Mouse (Mus musculus) MEL (cell line): ENCODE results near the gene Gtf2h2. TPM values are rescaled to one million over a fixed set of nuclear protein-coding genes. Genes with fewer than 3 reads are reported as not detected.
"Not testable (repeated sequence)": the region's sequence is repeated elsewhere in the genome, so short reads cannot be mapped to it uniquely, and the experiment has no call there.

Experiments
- DNase-seq: peaks from one replicate; pipeline ENCODE4 v3.0.0; 2011; ENCODE audit warnings: low read depth, low spot score
- H3K27ac ChIP-seq: 2 replicates; pipeline ENCODE4 v1.5.1; 2012; ENCODE audit warnings: low read depth, mild to moderate bottlenecking, control low read depth, low read length, moderate library complexity; ENCODE audit not compliant: control insufficient read depth
- H3K27me3 ChIP-seq, 2 experiments: fragments of 150-350 bp in 1 of 2; sonication (generic) in 1 of 2; 2 replicates each; pipeline ENCODE4 v1.6.1; 2012; ENCODE audit warnings: low read length in 2 of 2, mild to moderate bottlenecking in 2 of 2, improper control_type of control experiment in 1 of 2, moderate library complexity in 1 of 2; ENCODE audit not compliant: insufficient read depth in 2 of 2, control insufficient read depth in 1 of 2
- H3K36me3 ChIP-seq, 2 experiments: 2 replicates each; pipeline ENCODE4 v1.6.1; 2012 to 2014; ENCODE audit warnings: low read length in 2 of 2, improper control_type of control experiment in 1 of 2, inconsistent platforms in 1 of 2, mild to moderate bottlenecking in 1 of 2; ENCODE audit not compliant: insufficient read depth in 2 of 2, control insufficient read depth in 1 of 2
- H3K4me1 ChIP-seq, 2 experiments: fragments of 150-350 bp in 1 of 2; sonication (generic) in 1 of 2; 2 replicates each; pipeline ENCODE4 v1.6.1; 2012; ENCODE audit warnings: low read length in 2 of 2, improper control_type of control experiment in 1 of 2, mild to moderate bottlenecking in 1 of 2; ENCODE audit not compliant: insufficient read depth in 2 of 2, control insufficient read depth in 1 of 2
- H3K4me3 ChIP-seq, 2 experiments: fragments of 150-350 bp in 1 of 2; sonication (generic) in 1 of 2; 2 replicates each; pipeline ENCODE4 v1.5.1; 2012; ENCODE audit warnings: low read depth in 2 of 2, low read length in 2 of 2, mild to moderate bottlenecking in 2 of 2, moderate library complexity in 2 of 2, control low read depth in 1 of 2, improper control_type of control experiment in 1 of 2; ENCODE audit not compliant: control insufficient read depth in 1 of 2, insufficient read depth in 1 of 2
- H3K79me2 ChIP-seq: 2 replicates; pipeline ENCODE4 v1.6.1; 2012; ENCODE audit warnings: mild to moderate bottlenecking, low read length, moderate library complexity; ENCODE audit not compliant: control insufficient read depth, poor library complexity, insufficient read depth
- H3K9ac ChIP-seq: 2 replicates; pipeline ENCODE4 v1.6.1; 2012; ENCODE audit warnings: low read depth, mild to moderate bottlenecking, control low read depth, low read length, moderate library complexity; ENCODE audit not compliant: control insufficient read depth, poor library complexity, severe bottlenecking
- H3K9me3 ChIP-seq: fragments of 150-350 bp; sonication (generic); replicated peaks from 2 replicates; pipeline ENCODE4 v1.6.1; 2012; ENCODE audit warnings: mild to moderate bottlenecking, low read length, improper control_type of control experiment, moderate library complexity; ENCODE audit not compliant: insufficient read depth
- CHD1 ChIP-seq: IDR thresholded peaks from 2 replicates; pipeline ENCODE4 v1.6.1; 2012; ENCODE audit warnings: low read depth, mild to moderate bottlenecking, inconsistent platforms, low read length, improper control_type of control experiment
- CTCF ChIP-seq, 3 experiments: IDR thresholded peaks in 2 of 3; conservative IDR thresholded peaks in 1 of 3; 2 replicates each; pipeline ENCODE4 v1.5.1; 2011 to 2012; ENCODE audit warnings: low read length in 3 of 3, low read depth in 2 of 3, mild to moderate bottlenecking in 2 of 3, improper control_type of control experiment in 1 of 3, inconsistent platforms in 1 of 3, mixed read lengths in 1 of 3, moderate library complexity in 1 of 3; ENCODE audit not compliant: control insufficient read depth in 1 of 3, insufficient read depth in 1 of 3, poor library complexity in 1 of 3, severe bottlenecking in 1 of 3
- E2F4 ChIP-seq: IDR thresholded peaks from 2 replicates; pipeline ENCODE4 v1.6.1; 2011; ENCODE audit warnings: low read depth, low read length, improper control_type of control experiment, borderline replicate concordance
- ELF1 ChIP-seq: IDR thresholded peaks from 2 replicates; pipeline ENCODE4 v1.6.1; 2014; ENCODE audit warnings: low read depth, mild to moderate bottlenecking, inconsistent platforms, low read length, improper control_type of control experiment, moderate library complexity
- EP300 ChIP-seq, 2 experiments: IDR thresholded peaks; 2 replicates each; pipeline ENCODE4 v1.6.1; 2011; ENCODE audit warnings: improper control_type of control experiment in 2 of 2, low read length in 2 of 2, low read depth in 1 of 2, mild to moderate bottlenecking in 1 of 2
- GABPA ChIP-seq: IDR thresholded peaks from 2 replicates; pipeline ENCODE4 v1.6.1; 2012; ENCODE audit warnings: low read depth, mild to moderate bottlenecking, inconsistent platforms, low read length, improper control_type of control experiment, moderate library complexity
- HCFC1 ChIP-seq: IDR thresholded peaks from 2 replicates; pipeline ENCODE4 v1.6.1; 2012; ENCODE audit warnings: low read depth, mild to moderate bottlenecking, inconsistent platforms, low read length, improper control_type of control experiment, moderate library complexity
- JUND ChIP-seq: IDR thresholded peaks from 2 replicates; pipeline ENCODE4 v1.6.1; 2011; ENCODE audit warnings: low read depth, mild to moderate bottlenecking, improper control_type of control experiment, low read length
- MAFK ChIP-seq: IDR thresholded peaks from 2 replicates; pipeline ENCODE4 v1.6.1; 2011; ENCODE audit warnings: low read depth, mild to moderate bottlenecking, low read length, improper control_type of control experiment, borderline replicate concordance
- MAX ChIP-seq: IDR thresholded peaks from 2 replicates; pipeline ENCODE4 v1.6.1; 2011; ENCODE audit warnings: low read length, improper control_type of control experiment
- MAZ ChIP-seq: IDR thresholded peaks from 2 replicates; pipeline ENCODE4 v1.6.1; 2012; ENCODE audit warnings: low read depth, mild to moderate bottlenecking, inconsistent platforms, low read length, improper control_type of control experiment
- MEF2A ChIP-seq: IDR thresholded peaks from 2 replicates; pipeline ENCODE4 v1.6.1; 2014; ENCODE audit warnings: low read depth, mild to moderate bottlenecking, inconsistent platforms, low read length, improper control_type of control experiment; ENCODE audit not compliant: poor library complexity, insufficient replicate concordance, severe bottlenecking; ENCODE audit errors: extremely low read depth
- MXI1 ChIP-seq: IDR thresholded peaks from 2 replicates; pipeline ENCODE4 v1.6.1; 2011; ENCODE audit warnings: mild to moderate bottlenecking, low read depth, low read length, improper control_type of control experiment
- MYC ChIP-seq: IDR thresholded peaks from 2 replicates; pipeline ENCODE4 v1.6.1; 2011; ENCODE audit warnings: low read depth, mild to moderate bottlenecking, low read length, improper control_type of control experiment, moderate library complexity
- NELFE ChIP-seq: IDR thresholded peaks from 2 replicates; pipeline ENCODE4 v1.6.1; 2011; ENCODE audit warnings: low read depth, low read length, improper control_type of control experiment
- POLR2A ChIP-seq, 2 experiments: IDR thresholded peaks; 2 replicates each; pipeline ENCODE4 v1.6.1; 2011 to 2012; ENCODE audit warnings: low read length in 2 of 2, mild to moderate bottlenecking in 2 of 2, control low read depth in 1 of 2, improper control_type of control experiment in 1 of 2, low read depth in 1 of 2, moderate library complexity in 1 of 2; ENCODE audit not compliant: control insufficient read depth in 1 of 2, insufficient read depth in 1 of 2, poor library complexity in 1 of 2
- RCOR1 ChIP-seq: IDR thresholded peaks from 2 replicates; pipeline ENCODE4 v1.6.1; 2012; ENCODE audit warnings: low read depth, mild to moderate bottlenecking, inconsistent platforms, low read length, improper control_type of control experiment
- TAL1 ChIP-seq: IDR thresholded peaks from 2 replicates; pipeline ENCODE4 v1.6.1; 2012; ENCODE audit warnings: mild to moderate bottlenecking, inconsistent platforms, low read length, moderate library complexity, mixed read lengths
- TBP ChIP-seq: IDR thresholded peaks from 2 replicates; pipeline ENCODE4 v1.8.0; 2011; ENCODE audit warnings: low read depth, low read length, improper control_type of control experiment
- TCF12 ChIP-seq: IDR thresholded peaks from 2 replicates; pipeline ENCODE4 v1.6.1; 2014; ENCODE audit warnings: low read depth, mild to moderate bottlenecking, inconsistent platforms, low read length, improper control_type of control experiment, moderate library complexity
- UBTF ChIP-seq: IDR thresholded peaks from 2 replicates; pipeline ENCODE4 v1.6.1; 2012; ENCODE audit warnings: low read depth, mild to moderate bottlenecking, inconsistent platforms, low read length, improper control_type of control experiment, moderate library complexity, borderline replicate concordance; ENCODE audit not compliant: insufficient read depth
- USF2 ChIP-seq, 2 experiments: IDR thresholded peaks; 2 replicates each; pipeline ENCODE4 v1.6.1; 2011 to 2012; ENCODE audit warnings: improper control_type of control experiment in 2 of 2, low read length in 2 of 2, borderline replicate concordance in 1 of 2, inconsistent platforms in 1 of 2, low read depth in 1 of 2, mild to moderate bottlenecking in 1 of 2; ENCODE audit not compliant: insufficient read depth in 1 of 2
- ZKSCAN1 ChIP-seq: IDR thresholded peaks from 2 replicates; pipeline ENCODE4 v1.6.1; 2012; ENCODE audit warnings: low read depth, mild to moderate bottlenecking, inconsistent platforms, low read length, improper control_type of control experiment, moderate library complexity
- ZNF384 ChIP-seq: IDR thresholded peaks from 2 replicates; pipeline ENCODE4 v1.6.1; 2012; ENCODE audit warnings: low read depth, mild to moderate bottlenecking, inconsistent platforms, low read length, improper control_type of control experiment
- polyA plus RNA-seq, 2 experiments: library from polyadenylated mRNA; stranded (reverse) in 1 of 2; unstranded in 1 of 2; fragments of >175 nt in 1 of 2; fragments of >200 nt in 1 of 2; gene quantifications; 2 replicates each; pipeline versions ENCODE4 v1.2.1 to v1.2.4; 2012; ENCODE audit warnings: low replicate concordance in 2 of 2, low read depth in 1 of 2; ENCODE audit not compliant: insufficient read length in 2 of 2, insufficient read depth in 1 of 2, missing spikeins in 1 of 2
- total RNA-seq: library from RNA; depleted of rRNA; stranded (reverse); fragments of 300-350 nt; gene quantifications from 2 replicates; pipeline ENCODE4 v1.2.3, GENCODE M21; 2012

The Gtf2h2 gene
- total and polyA plus RNA-seq, 3 experiments, result 47.2 to 71.6 TPM; not detected in 1

DNA sequence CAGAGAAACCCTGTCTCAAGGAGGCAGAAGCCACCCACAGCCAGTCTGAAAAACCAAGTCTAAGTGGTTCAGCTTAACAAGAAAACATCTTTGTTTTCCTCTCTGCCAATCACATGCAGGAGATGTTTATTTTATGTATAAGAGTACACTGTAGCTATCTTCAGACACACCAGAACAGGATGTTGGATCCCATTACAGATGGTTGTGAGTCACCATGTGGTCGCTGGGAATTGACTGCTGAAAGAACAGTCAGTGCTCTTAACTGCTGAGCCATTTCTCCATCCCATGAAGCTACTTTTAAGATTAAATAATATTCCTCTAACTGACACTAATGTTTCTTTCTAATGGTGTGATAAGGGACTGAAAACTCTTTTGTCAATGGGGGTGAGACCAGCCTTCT lies 53.7 kb downstream of the Gtf2h2 start:
- no peak overlapping the region for H3K9ac ChIP-seq
- no peak overlapping the region for H3K4me3 ChIP-seq
- TF ChIP-seq TBP (no peak), ELF1 (no peak), MAZ (no peak), MAX (no peak), ZNF384 (no peak), RCOR1 (no peak), HCFC1 (no peak), E2F4 (no peak), UBTF (no peak), JUND (no peak), CHD1 (no peak), ZKSCAN1 (no peak), MEF2A (no peak), TAL1 (no peak), EP300 (IDR thresholded peaks at IDR 0.05; ENCODE audit: low read depth in 1 of 2, low read length in 2 of 2) (no peak), NELFE (no peak)

DNA sequence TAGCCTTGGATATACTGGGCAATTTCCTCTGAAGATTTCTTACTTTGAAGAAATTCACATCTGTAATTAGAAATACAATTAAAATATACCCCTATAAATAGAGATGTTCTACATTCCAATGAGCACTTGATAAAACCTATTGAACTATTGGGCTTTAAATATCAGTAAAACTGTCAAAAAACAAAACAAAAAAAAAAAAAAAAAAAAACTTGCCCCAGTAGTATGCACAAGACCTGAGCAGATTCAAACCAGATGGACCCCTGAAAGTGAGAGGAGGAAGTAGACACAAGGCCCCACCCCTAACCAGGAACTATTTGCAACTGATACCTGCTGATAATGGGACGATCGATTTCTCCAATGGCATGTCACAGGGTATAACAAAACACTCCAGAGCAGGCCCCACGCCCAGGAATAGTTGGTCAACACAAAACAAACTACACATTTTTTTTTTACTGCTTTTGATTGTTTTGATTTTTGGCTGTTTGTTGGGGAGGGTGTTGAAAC lies 55.0 kb downstream of the Gtf2h2 start:
- Histone ChIP-seq H3K9me3 (no peaks in the 10 kb centered on the region), H3K27ac (no peak overlapping the region), H3K4me3 (no peak overlapping the region), H3K4me1 (no peaks in the 10 kb centered on the region), H3K9ac (no peak overlapping the region), H3K27me3 (no peaks in the 10 kb centered on the region; a peak in 1 of 4 replicates), H3K79me2 (no peaks in the 10 kb centered on the region), H3K36me3 (no peaks in the 10 kb centered on the region)
- DNase-seq, result no peak
- TF ChIP-seq GABPA, result no peak
- TF ChIP-seq MYC, result no peak
- no peak for TF ChIP-seq USF2 (IDR thresholded peaks at IDR 0.05; ENCODE audit: borderline replicate concordance in 1 of 2, insufficient read depth in 1 of 2, low read depth in 1 of 2, low read length in 2 of 2)
- no peak for TF ChIP-seq MXI1
- no peak for TF ChIP-seq MAFK
- no peak for TF ChIP-seq POLR2A (IDR thresholded peaks at IDR 0.05; ENCODE audit: control insufficient read depth in 1 of 2, insufficient read depth in 1 of 2, low read depth in 1 of 2, low read length in 2 of 2, poor library complexity in 1 of 2)
- no peak for TF ChIP-seq TCF12
- TF ChIP-seq CTCF (IDR thresholded peaks at IDR 0.05 in 2 of 3, conservative IDR thresholded peaks at IDR 0.05 in 1 of 3; ENCODE audit: control insufficient read depth in 1 of 3, insufficient read depth in 1 of 3, low read depth in 2 of 3, low read length in 3 of 3, poor library complexity in 1 of 3, severe bottlenecking in 1 of 3), result no peak
- no peak for TF ChIP-seq TAL1

More for the DNA sequence above, 53.7 kb downstream of the Gtf2h2 start:
- H3K36me3 ChIP-seq, result no peaks in the 10 kb centered on the region
- no peak overlapping the region for H3K27ac ChIP-seq
- no peaks in the 10 kb centered on the region; a peak in 1 of 4 replicates for H3K27me3 ChIP-seq
- H3K79me2 ChIP-seq, result no peaks in the 10 kb centered on the region
- no peaks in the 10 kb centered on the region for H3K9me3 ChIP-seq
- DNase-seq, result no peak
- no peaks in the 10 kb centered on the region for H3K4me1 ChIP-seq

DNA sequence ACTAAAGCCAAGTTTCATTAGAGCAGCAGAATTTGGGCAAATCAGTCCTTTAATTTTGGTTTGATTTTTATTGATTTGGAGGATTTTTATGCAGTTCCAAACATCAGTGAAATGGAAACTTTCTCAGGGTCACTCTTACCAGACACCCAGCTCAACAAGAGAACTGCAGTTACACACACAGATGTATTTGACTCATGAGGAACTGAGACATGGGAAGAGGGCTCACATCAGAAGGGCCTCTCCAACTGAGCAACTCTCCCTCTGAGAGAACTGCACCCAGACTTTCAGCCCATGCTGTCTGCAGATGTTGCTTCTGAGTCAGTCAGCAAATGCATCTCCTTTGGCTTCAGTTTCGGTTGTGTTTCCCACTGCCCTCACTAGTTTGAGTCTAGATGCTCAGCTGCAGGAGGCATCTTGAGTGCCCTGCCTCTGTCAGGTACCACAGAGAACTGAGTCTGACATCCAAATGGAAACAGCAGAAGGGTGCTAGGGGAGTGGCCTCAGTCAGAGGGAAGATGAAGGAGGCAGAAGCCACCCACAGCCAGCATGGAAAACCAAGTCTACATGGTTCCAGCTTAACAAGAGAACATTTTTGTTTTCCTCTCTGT lies 55.7 kb downstream of the Gtf2h2 start:
- not testable (repeated sequence) for H3K9ac ChIP-seq, H3K4me1 ChIP-seq, H3K27me3 ChIP-seq, H3K79me2 ChIP-seq, H3K36me3 ChIP-seq, DNase-seq, H3K27ac ChIP-seq, H3K9me3 ChIP-seq, H3K4me3 ChIP-seq
